Mouse (Mus musculus): ENCODE data around the gene Slain2.
"Not testable (repeated sequence)": the region's sequence is repeated elsewhere in the genome, so short reads cannot be mapped to it uniquely, and the experiment has no call there.

Gene Slain2

GRCm38 (mm10) chr5:72950252-72950651 lies 36.1 kb downstream of the Slain2 start:
- DNase-seq (ENCODE audit: low spot score): no peak

- no peak for DNase-seq (ENCODE audit: low spot score)
Observed at GRCm38 (mm10) chr5:72953996-72954604, 40.0 kb downstream of the Slain2 start.

GRCm38 (mm10) chr5:72957281-72957680 lies 43.2 kb downstream of the Slain2 start:
- no peak for DNase-seq (ENCODE audit: low spot score)

- no peak for DNase-seq (ENCODE audit: low spot score)
Observed at GRCm38 (mm10) chr5:72960096-72960495, 46.0 kb downstream of the Slain2 start.

- DNase-seq (ENCODE audit: low spot score): no peak
Observed at GRCm38 (mm10) chr5:72965706-72966105, 51.6 kb downstream of the Slain2 start.

GRCm38 (mm10) chr5:72972435-72972834 lies 58.3 kb downstream of the Slain2 start:
- no peak for DNase-seq (ENCODE audit: low spot score)

- no peak for DNase-seq (ENCODE audit: low spot score)
Observed at GRCm38 (mm10) chr5:72972934-72973333, 58.8 kb downstream of the Slain2 start.

- no peak for DNase-seq (ENCODE audit: low spot score)
Observed at GRCm38 (mm10) chr5:72974602-72975001, 60.5 kb downstream of the Slain2 start, which contains the start of gene Gm10135. Gene Gm10135 (minus strand): TSS chr5:72974702.

GRCm38 (mm10) chr5:72975996-72976395 lies 61.9 kb downstream of the Slain2 start:
- no peak for DNase-seq (ENCODE audit: low spot score)

GRCm38 (mm10) chr5:72976539-72976938 lies 62.4 kb downstream of the Slain2 start:
- no peak for DNase-seq (ENCODE audit: low spot score)

- DNase-seq (ENCODE audit: low spot score): peak; percentile 25
Observed at GRCm38 (mm10) chr5:72984091-72984490, 70.0 kb downstream of the Slain2 start.

GRCm38 (mm10) chr5:72987786-72988185 lies 73.7 kb downstream of the Slain2 start:
- DNase-seq (ENCODE audit: low spot score): no peak

- no peak for DNase-seq (ENCODE audit: low spot score)
Observed at GRCm38 (mm10) chr5:72989756-72990155, 75.7 kb downstream of the Slain2 start.

- no peak for DNase-seq (ENCODE audit: low spot score)
Observed at GRCm38 (mm10) chr5:72992474-72992873, 78.4 kb downstream of the Slain2 start.

GRCm38 (mm10) chr5:72994424-72994823 lies 80.3 kb downstream of the Slain2 start:
- DNase-seq (ENCODE audit: low spot score): no peak

GRCm38 (mm10) chr5:72994928-72995327 lies 80.8 kb downstream of the Slain2 start:
- no peak for DNase-seq (ENCODE audit: low spot score)

GRCm38 (mm10) chr5:72995379-72995778 lies 81.3 kb downstream of the Slain2 start:
- no peak for DNase-seq (ENCODE audit: low spot score)

- not testable (repeated sequence) for DNase-seq (ENCODE audit: low spot score)
Observed at GRCm38 (mm10) chr5:72998546-72998945, 84.4 kb downstream of the Slain2 start.

- no peak for DNase-seq (ENCODE audit: low spot score)
Observed at GRCm38 (mm10) chr5:73004046-73004445, 89.9 kb downstream of the Slain2 start.

- DNase-seq (ENCODE audit: low spot score): no peak
Observed at GRCm38 (mm10) chr5:73006784-73007581, 92.9 kb downstream of the Slain2 start, which contains the start of gene Slc10a4. Gene Slc10a4 (plus strand): TSS chr5:73006883.

GRCm38 (mm10) chr5:73007582-73007959 lies 93.5 kb downstream of the Slain2 start:
- DNase-seq (ENCODE audit: low spot score): no peak

GRCm38 (mm10) chr5:73008230-73008629 lies 94.1 kb downstream of the Slain2 start:
- not testable (repeated sequence) for DNase-seq (ENCODE audit: low spot score)

- not testable (repeated sequence) for DNase-seq (ENCODE audit: low spot score)
Observed at GRCm38 (mm10) chr5:73011806-73012205, 97.7 kb downstream of the Slain2 start.

Measured in left cerebral cortex, adult 11 months (tissue).